Mouse (Mus musculus) activated CD4-positive, CD25-positive, alpha-beta regulatory T cell, adult 4 months (primary cell): ENCODE measurements around the gene Ankrd33. TPM values are rescaled to one million over a fixed set of nuclear protein-coding genes. Genes with fewer than 3 reads are reported as not detected.

ENCODE experiments used
- ATAC-seq: one replicate; pipeline ENCODE4 v1.8.0; 2017
- polyA plus RNA-seq, 2 experiments: library from polyadenylated mRNA; unstranded; fragments of 100-300 nt; shearing (Covaris generic); gene quantifications; one replicate each; pipeline ENCODE4 v1.2.1; 2017

The Ankrd33 gene
- polyA plus RNA-seq, 2 experiments from 2014 or later: not detected

GRCm38 (mm10) chr15:101147910-101148273 is 32.3 kb downstream of the Ankrd33 start:
- no peak for ATAC-seq

- no peak for ATAC-seq
These were observed 33.0 kb downstream of the Ankrd33 start for GRCm38 (mm10) chr15:101148604-101149003.

GRCm38 (mm10) chr15:101151409-101152261 is 36.1 kb downstream of the Ankrd33 start:
- ATAC-seq: no peak

- ATAC-seq: no peak
These were observed 39.4 kb downstream of the Ankrd33 start for GRCm38 (mm10) chr15:101154700-101155616.

- ATAC-seq: no peak
These were observed 44.6 kb downstream of the Ankrd33 start for GRCm38 (mm10) chr15:101160128-101160527.

- no peak for ATAC-seq
These were observed 45.0 kb downstream of the Ankrd33 start for GRCm38 (mm10) chr15:101160591-101160990.

- ATAC-seq: no peak
These were observed 46.0 kb downstream of the Ankrd33 start for GRCm38 (mm10) chr15:101161534-101161933.

GRCm38 (mm10) chr15:101163056-101163458 is 47.5 kb downstream of the Ankrd33 start:
- no peak for ATAC-seq

- no peak for ATAC-seq
These were observed 48.3 kb downstream of the Ankrd33 start for GRCm38 (mm10) chr15:101163854-101164253.

GRCm38 (mm10) chr15:101164291-101164690 is 48.7 kb downstream of the Ankrd33 start:
- ATAC-seq: no peak

GRCm38 (mm10) chr15:101165658-101166437 is 50.3 kb downstream of the Ankrd33 start:
- ATAC-seq: no peak

- ATAC-seq: no peak
These were observed 52.0 kb downstream of the Ankrd33 start for GRCm38 (mm10) chr15:101167553-101167952.

Other genes with a start within 250 kb of the Ankrd33 start
- 1 to 10 TPM in 1 of 2 experiments, under 1 TPM in 1; 0.52 to 2.2 TPM for gene Scn8a, start 245.9 kb upstream of the Ankrd33 start, polyA plus RNA-seq
- gene Gm47841, start 68.4 kb upstream of the Ankrd33 start, polyA plus RNA-seq: not detected
- not detected for gene Fignl2, start 37.2 kb upstream of the Ankrd33 start, polyA plus RNA-seq
- gene Acvrl1, start 12.8 kb downstream of the Ankrd33 start, polyA plus RNA-seq: 1 to 10 TPM; 1.6 to 2.7 TPM
- gene Acvr1b, start 58.3 kb downstream of the Ankrd33 start, polyA plus RNA-seq: 1 to 10 TPM; 3.5 to 3.6 TPM
- gene Grasp, start 108.4 kb downstream of the Ankrd33 start, polyA plus RNA-seq: not detected
- gene Nr4a1, start 138.5 kb downstream of the Ankrd33 start, polyA plus RNA-seq: 10 to 100 TPM; 37.5 to 92.8 TPM
- gene Atg101, start 168.5 kb downstream of the Ankrd33 start, polyA plus RNA-seq: 10 to 100 TPM; 42.8 to 43.6 TPM
- under 1 TPM in 1 of 2 experiments, not detected in 1; 0.38 TPM for gene 6030408B16Rik, start 177.5 kb downstream of the Ankrd33 start, polyA plus RNA-seq